Mouse (Mus musculus) retina, postnatal 7 days (tissue): Measurements from ENCODE around the gene Tmem266.

Experiments
- DNase-seq: peaks from one replicate; pipeline ENCODE4 v3.0.0-alpha.2; 2012; ENCODE audit warnings: low read depth, low spot score

Gene Tmem266

GRCm38 (mm10) chr9:55450035-55450434, 123.3 kb downstream of the Tmem266 start:
- no peak for DNase-seq

GRCm38 (mm10) chr9:55451426-55451825, 124.7 kb downstream of the Tmem266 start:
- no peak for DNase-seq

- DNase-seq = no peak
Observed at GRCm38 (mm10) chr9:55452906-55453305, 126.2 kb downstream of the Tmem266 start.

- no peak for DNase-seq
Observed at GRCm38 (mm10) chr9:55453366-55453765, 126.7 kb downstream of the Tmem266 start.

GRCm38 (mm10) chr9:55468397-55468796, 141.7 kb downstream of the Tmem266 start:
- DNase-seq = peak; percentile 17

- DNase-seq = no peak
Observed at GRCm38 (mm10) chr9:55476084-55476483, 149.4 kb downstream of the Tmem266 start.

- DNase-seq = no peak
Observed at GRCm38 (mm10) chr9:55478699-55479098, 152.0 kb downstream of the Tmem266 start.

- no peak for DNase-seq
Observed at GRCm38 (mm10) chr9:55482116-55482515, 155.4 kb downstream of the Tmem266 start.
